Mouse (Mus musculus): ENCODE results near the gene Mrpl9. TPM values are rescaled to one million over a fixed set of nuclear protein-coding genes. Genes with fewer than 3 reads are reported as not detected.

Gene Mrpl9
- polyA plus RNA-seq, 1 experiment, result 81.6 TPM

- Histone ChIP-seq H3K79me3 (ENCODE audit: low read depth) (no peaks in the 10 kb centered on the region), H3K4me3 (ENCODE audit: insufficient read depth, poor library complexity, severe bottlenecking) (no peak overlapping the region), H3K36me3 (ENCODE audit: control insufficient read depth, insufficient read depth) (no peaks in the 10 kb centered on the region), H3K79me2 (ENCODE audit: control insufficient read depth, insufficient read depth) (no peaks in the 10 kb centered on the region), H3ac (ENCODE audit: control insufficient read depth, insufficient read length, low read depth) (no peak overlapping the region), H3K27me3 (ENCODE audit: control insufficient read depth, insufficient read depth, insufficient read length) (peaks cover 41% of the 10 kb centered on the region)
- no peak for TF ChIP-seq MYOD1 (IDR thresholded peaks at IDR 0.05; ENCODE audit: control insufficient read depth, insufficient read length, low read depth)
- TF ChIP-seq MAX (IDR thresholded peaks at IDR 0.05), result no peak
- TF ChIP-seq CEBPB (IDR thresholded peaks at IDR 0.05; ENCODE audit: low read depth), result no peak
- TF ChIP-seq CTCF (IDR thresholded peaks at IDR 0.05; ENCODE audit: control insufficient read depth, insufficient read depth, insufficient read length), result no peak
- no peak for TF ChIP-seq USF1 (IDR thresholded peaks at IDR 0.05; ENCODE audit: low read depth)
- TF ChIP-seq FOSL1 (IDR thresholded peaks at IDR 0.05; ENCODE audit: insufficient read depth, low read length, poor library complexity, severe bottlenecking), result no peak
- no peak for TF ChIP-seq MYOG (IDR thresholded peaks at IDR 0.05; ENCODE audit: control insufficient read depth, extremely low read depth, insufficient read length)
Observed at GRCm38 (mm10) chr3:94399663-94400310, 43.3 kb upstream of the Mrpl9 start.

- Histone ChIP-seq H3K79me2 (ENCODE audit: control insufficient read depth, insufficient read depth) (no peaks in the 10 kb centered on the region), H3K36me3 (ENCODE audit: control insufficient read depth, insufficient read depth) (no peaks in the 10 kb centered on the region), H3K4me3 (ENCODE audit: insufficient read depth, poor library complexity, severe bottlenecking) (no peak overlapping the region), H3K27me3 (ENCODE audit: control insufficient read depth, insufficient read depth, insufficient read length) (peaks cover 31% of the 10 kb centered on the region), H3ac (ENCODE audit: control insufficient read depth, insufficient read length, low read depth) (no peak overlapping the region), H3K79me3 (ENCODE audit: low read depth) (no peaks in the 10 kb centered on the region)
- TF ChIP-seq MYOG (IDR thresholded peaks at IDR 0.05; ENCODE audit: control insufficient read depth, extremely low read depth, insufficient read length), result no peak
- no peak for TF ChIP-seq MYOD1 (IDR thresholded peaks at IDR 0.05; ENCODE audit: control insufficient read depth, insufficient read length, low read depth)
- no peak for TF ChIP-seq FOSL1 (IDR thresholded peaks at IDR 0.05; ENCODE audit: insufficient read depth, low read length, poor library complexity, severe bottlenecking)
- TF ChIP-seq MAX (IDR thresholded peaks at IDR 0.05), result no peak
- no peak for TF ChIP-seq USF1 (IDR thresholded peaks at IDR 0.05; ENCODE audit: low read depth)
- no peak for TF ChIP-seq CEBPB (IDR thresholded peaks at IDR 0.05; ENCODE audit: low read depth)
- TF ChIP-seq CTCF (IDR thresholded peaks at IDR 0.05; ENCODE audit: control insufficient read depth, insufficient read depth, insufficient read length), result no peak
Observed at GRCm38 (mm10) chr3:94402451-94402850, 40.7 kb upstream of the Mrpl9 start.

GRCm38 (mm10) chr3:94404366-94405054 is 38.6 kb upstream of the Mrpl9 start:
- Histone ChIP-seq H3K79me3 (ENCODE audit: low read depth) (no peaks in the 10 kb centered on the region), H3K79me2 (ENCODE audit: control insufficient read depth, insufficient read depth) (no peaks in the 10 kb centered on the region), H3K36me3 (ENCODE audit: control insufficient read depth, insufficient read depth) (no peaks in the 10 kb centered on the region), H3K27me3 (ENCODE audit: control insufficient read depth, insufficient read depth, insufficient read length) (peaks cover 19% of the 10 kb centered on the region), H3ac (ENCODE audit: control insufficient read depth, insufficient read length, low read depth) (peak overlapping the region; percentile 13), H3K4me3 (ENCODE audit: insufficient read depth, poor library complexity, severe bottlenecking) (no peak overlapping the region)
- TF ChIP-seq FOSL1 (IDR thresholded peaks at IDR 0.05; ENCODE audit: insufficient read depth, low read length, poor library complexity, severe bottlenecking) (no peak), MAX (IDR thresholded peaks at IDR 0.05) (no peak), MYOD1 (IDR thresholded peaks at IDR 0.05; ENCODE audit: control insufficient read depth, insufficient read length, low read depth) (no peak), USF1 (IDR thresholded peaks at IDR 0.05; ENCODE audit: low read depth) (no peak), CEBPB (IDR thresholded peaks at IDR 0.05; ENCODE audit: low read depth) (no peak), MYOG (IDR thresholded peaks at IDR 0.05; ENCODE audit: control insufficient read depth, extremely low read depth, insufficient read length) (no peak), CTCF (IDR thresholded peaks at IDR 0.05; ENCODE audit: control insufficient read depth, insufficient read depth, insufficient read length) (no peak)

- Histone ChIP-seq H3ac (ENCODE audit: control insufficient read depth, insufficient read length, low read depth) (no peak overlapping the region), H3K79me2 (ENCODE audit: control insufficient read depth, insufficient read depth) (no peaks in the 10 kb centered on the region), H3K27me3 (ENCODE audit: control insufficient read depth, insufficient read depth, insufficient read length) (peaks cover 14% of the 10 kb centered on the region), H3K4me3 (ENCODE audit: insufficient read depth, poor library complexity, severe bottlenecking) (no peak overlapping the region), H3K79me3 (ENCODE audit: low read depth) (no peaks in the 10 kb centered on the region), H3K36me3 (ENCODE audit: control insufficient read depth, insufficient read depth) (no peaks in the 10 kb centered on the region)
- TF ChIP-seq FOSL1 (IDR thresholded peaks at IDR 0.05; ENCODE audit: insufficient read depth, low read length, poor library complexity, severe bottlenecking) (no peak), CTCF (IDR thresholded peaks at IDR 0.05; ENCODE audit: control insufficient read depth, insufficient read depth, insufficient read length) (no peak), USF1 (IDR thresholded peaks at IDR 0.05; ENCODE audit: low read depth) (no peak), CEBPB (IDR thresholded peaks at IDR 0.05; ENCODE audit: low read depth) (no peak), MYOD1 (IDR thresholded peaks at IDR 0.05; ENCODE audit: control insufficient read depth, insufficient read length, low read depth) (no peak), MYOG (IDR thresholded peaks at IDR 0.05; ENCODE audit: control insufficient read depth, extremely low read depth, insufficient read length) (no peak), MAX (IDR thresholded peaks at IDR 0.05) (no peak)
Observed at GRCm38 (mm10) chr3:94405561-94405960, 37.6 kb upstream of the Mrpl9 start.

GRCm38 (mm10) chr3:94412530-94412929 is 30.6 kb upstream of the Mrpl9 start:
- Histone ChIP-seq H3K36me3 (ENCODE audit: control insufficient read depth, insufficient read depth) (no peaks in the 10 kb centered on the region), H3K4me3 (ENCODE audit: insufficient read depth, poor library complexity, severe bottlenecking) (no peak overlapping the region), H3K79me2 (ENCODE audit: control insufficient read depth, insufficient read depth) (no peaks in the 10 kb centered on the region), H3K79me3 (ENCODE audit: low read depth) (no peaks in the 10 kb centered on the region), H3ac (ENCODE audit: control insufficient read depth, insufficient read length, low read depth) (no peak overlapping the region), H3K27me3 (ENCODE audit: control insufficient read depth, insufficient read depth, insufficient read length) (peaks cover 10% of the 10 kb centered on the region)
- TF ChIP-seq MYOD1 (IDR thresholded peaks at IDR 0.05; ENCODE audit: control insufficient read depth, insufficient read length, low read depth), result no peak
- TF ChIP-seq USF1 (IDR thresholded peaks at IDR 0.05; ENCODE audit: low read depth), result no peak
- no peak for TF ChIP-seq MYOG (IDR thresholded peaks at IDR 0.05; ENCODE audit: control insufficient read depth, extremely low read depth, insufficient read length)
- no peak for TF ChIP-seq CEBPB (IDR thresholded peaks at IDR 0.05; ENCODE audit: low read depth)
- TF ChIP-seq MAX (IDR thresholded peaks at IDR 0.05), result no peak
- no peak for TF ChIP-seq FOSL1 (IDR thresholded peaks at IDR 0.05; ENCODE audit: insufficient read depth, low read length, poor library complexity, severe bottlenecking)
- TF ChIP-seq CTCF (IDR thresholded peaks at IDR 0.05; ENCODE audit: control insufficient read depth, insufficient read depth, insufficient read length), result no peak

Data from C2C12 (cell line).